ENCODE assay signal across 24 mouse cellular contexts in genomic region chr19:32259048-32259447, GRCm38 (mm10).
A peak's percentile ranks its signal among the peaks of the same experiment; 100 is the strongest.
DNase-seq lines count a peak whose midpoint lies in the region; ATAC-seq and TF ChIP-seq lines count a peak whose summit lies in the region.
"Had no signal": no experiment of that assay in that cellular context is flagged by ENCODE, and none has a peak within 500 bp of the region (broad histone marks: within the 10 kb centered on the region; RNA-seq: fewer than 3 reads in every experiment).

No protein-coding gene starts in this region.

- TF ChIP-seq RAD21 in MEL (IDR thresholded peaks at IDR 0.05; ENCODE audit: low read depth, low read length): no peak

- no peak for TF ChIP-seq EP300 in liver, postnatal 0 days (IDR thresholded peaks at IDR 0.05; ENCODE audit: low read depth)
- TF ChIP-seq EP300 in MEL (IDR thresholded peaks at IDR 0.05; ENCODE audit: low read depth in 1 of 2, low read length in 2 of 2): peak in 1 of 2 experiments; percentile 52; a peak in 1 of 4 replicates

- no peak for TF ChIP-seq CTCF in liver, postnatal 0 days (IDR thresholded peaks at IDR 0.05; ENCODE audit: low read depth)
- TF ChIP-seq CTCF in MEL (IDR thresholded peaks at IDR 0.05 in 2 of 3, conservative IDR thresholded peaks at IDR 0.05 in 1 of 3; ENCODE audit: control insufficient read depth in 1 of 3, insufficient read depth in 1 of 3, low read depth in 2 of 3, low read length in 3 of 3, poor library complexity in 1 of 3, severe bottlenecking in 1 of 3): no peak
- no peak for TF ChIP-seq CTCF in midbrain, postnatal 0 days (IDR thresholded peaks at IDR 0.05)

- DNase-seq in liver, postnatal 0 days: no peak
- peak; percentile 67 for DNase-seq in MEL (ENCODE audit: low read depth, low spot score)
- peak; percentile 73 for DNase-seq in splenic B cell, adult 2 months (ENCODE audit: low read depth, low spot score)
- DNase-seq in midbrain, postnatal 0 days (ENCODE audit: low spot score): no peak
- DNase-seq in urinary bladder, postnatal 4 days (ENCODE audit: low spot score in 2 of 2): no peak
- DNase-seq: cerebellum, adult 9-11 months; gastrocnemius, postnatal 14 days; heart, adult 2 months; heart, postnatal 36 days; kidney, postnatal 10 days; liver, embryonic 13.5 days; lung, postnatal 10 days; right cerebral cortex, postnatal 4 days; thymus, postnatal 4 days had no signal

- H3K4me1 ChIP-seq in liver, postnatal 0 days (ENCODE audit: insufficient read depth): peaks cover 72% of the 10 kb centered on the region
- H3K4me1 ChIP-seq in liver, embryonic 12.5 days: peaks cover 82% of the 10 kb centered on the region
- peaks cover 47 to 49% of the 10 kb centered on the region in 2 experiments for H3K4me1 ChIP-seq in MEL (ENCODE audit: control insufficient read depth in 1 of 2, insufficient read depth in 2 of 2, low read length in 2 of 2)
- H3K4me1 ChIP-seq in midbrain, postnatal 0 days (ENCODE audit: insufficient read depth, low read length): 0 out of 2 replicates have a peak, but pooled peaks cover 6% of the 10 kb centered on the region

- no peak overlapping the region for H3K9ac ChIP-seq in liver, postnatal 0 days (replicated peaks)
- no peak overlapping the region for H3K9ac ChIP-seq in liver, embryonic 12.5 days
- no peak overlapping the region for H3K9ac ChIP-seq in MEL (ENCODE audit: control insufficient read depth, low read depth, low read length, poor library complexity, severe bottlenecking)
- H3K9ac ChIP-seq in midbrain, postnatal 0 days (replicated peaks; ENCODE audit: low read length, poor library complexity, severe bottlenecking): no peak overlapping the region
- H3K9ac ChIP-seq: embryonic facial prominence, embryonic 12.5 days; forebrain, embryonic 13.5 days; liver, embryonic 13.5 days had no signal

- no peak overlapping the region for H3K4me3 ChIP-seq in liver, postnatal 0 days (ENCODE audit: low read depth, low read length)
- no peak overlapping the region for H3K4me3 ChIP-seq in liver, embryonic 12.5 days
- H3K4me3 ChIP-seq in MEL (ENCODE audit: control insufficient read depth in 1 of 2, insufficient read depth in 1 of 2, low read depth in 2 of 2, low read length in 2 of 2): no peak overlapping the region
- no peak overlapping the region for H3K4me3 ChIP-seq in midbrain, postnatal 0 days (ENCODE audit: low read depth, low read length)
- H3K4me3 ChIP-seq: embryonic facial prominence, embryonic 12.5 days; erythroblast, embryonic 14.5 days; forebrain, embryonic 13.5 days; heart, adult 2 months; limb, embryonic 10.5 days; liver, embryonic 13.5 days had no signal

- no peaks in the 10 kb centered on the region for H3K9me3 ChIP-seq in liver, postnatal 0 days (ENCODE audit: low read length)
- H3K9me3 ChIP-seq in liver, embryonic 12.5 days (replicated peaks): no peaks in the 10 kb centered on the region
- no peaks in the 10 kb centered on the region for H3K9me3 ChIP-seq in MEL (replicated peaks; ENCODE audit: insufficient read depth, low read length)
- H3K9me3 ChIP-seq in midbrain, postnatal 0 days (ENCODE audit: low read length): no peaks in the 10 kb centered on the region
- H3K9me3 ChIP-seq: embryonic facial prominence, embryonic 12.5 days; forebrain, embryonic 13.5 days; G1E; limb, embryonic 10.5 days; liver, embryonic 13.5 days had no signal

- no peaks in the 10 kb centered on the region for H3K36me3 ChIP-seq in liver, postnatal 0 days (replicated peaks; ENCODE audit: insufficient read depth, low read length)
- no peaks in the 10 kb centered on the region for H3K36me3 ChIP-seq in liver, embryonic 12.5 days
- peaks cover 0 to 67% of the 10 kb centered on the region in 2 experiments; a peak in 2 of 4 replicates for H3K36me3 ChIP-seq in MEL (ENCODE audit: control insufficient read depth in 1 of 2, insufficient read depth in 2 of 2, low read length in 2 of 2)
- H3K36me3 ChIP-seq in splenic B cell, adult 2 months (ENCODE audit: control insufficient read depth, insufficient read depth, low read length, poor library complexity, severe bottlenecking): no peaks in the 10 kb centered on the region
- H3K36me3 ChIP-seq in midbrain, postnatal 0 days (ENCODE audit: insufficient read depth, low read length): peaks cover 4% of the 10 kb centered on the region; the same call in 1 of the 2 replicates
- H3K36me3 ChIP-seq: embryonic facial prominence, embryonic 12.5 days; limb, embryonic 10.5 days; liver, embryonic 13.5 days had no signal

- no peak for ATAC-seq in liver, postnatal 0 days
- no peak for ATAC-seq in liver, embryonic 12.5 days
- ATAC-seq in granulocyte monocyte progenitor cell, adult 5-6 weeks (replicated peaks; ENCODE audit: poor library complexity, severe bottlenecking): peak; percentile 60
- ATAC-seq in midbrain, postnatal 0 days (ENCODE audit: low FRiP score): no peak
- ATAC-seq: CD4-positive, CD25-positive, alpha-beta regulatory T cell, adult 4 months; forebrain, embryonic 13.5 days; hindbrain, postnatal 0 days; intestine, postnatal 0 days had no signal

- H3K79me2 ChIP-seq in MEL (ENCODE audit: control insufficient read depth, insufficient read depth, low read length, poor library complexity): no peaks in the 10 kb centered on the region

- WGBS in liver, postnatal 0 days (ENCODE audit: insufficient replicate concordance): 65% methylated on average over 4 of the region's 4 CpGs
- 69% methylated on average over 4 of the region's 4 CpGs for WGBS in liver, embryonic 12.5 days (ENCODE audit: insufficient replicate concordance)
- whole genome bisulfite sequencing in midbrain, postnatal 0 days: 79% methylated on average over 4 of the region's 4 CpGs

- H3K27ac ChIP-seq in liver, postnatal 0 days (ENCODE audit: low read depth): peak overlapping the region; percentile 66; the same call in 1 of the 2 replicates
- H3K27ac ChIP-seq in liver, embryonic 12.5 days: no peak overlapping the region
- no peak overlapping the region for H3K27ac ChIP-seq in MEL (ENCODE audit: control insufficient read depth, low read depth, low read length)
- H3K27ac ChIP-seq in midbrain, postnatal 0 days (ENCODE audit: low read depth, low read length): no peak overlapping the region
- H3K27ac ChIP-seq: embryonic facial prominence, embryonic 12.5 days; forebrain, embryonic 13.5 days; hindbrain, postnatal 0 days; limb, embryonic 10.5 days had no signal

- H3K27me3 ChIP-seq in liver, postnatal 0 days (ENCODE audit: insufficient read depth, low read length): no peaks in the 10 kb centered on the region
- H3K27me3 ChIP-seq in liver, embryonic 12.5 days (replicated peaks): no peaks in the 10 kb centered on the region
- no peaks in the 10 kb centered on the region for H3K27me3 ChIP-seq in MEL (ENCODE audit: control insufficient read depth in 1 of 2, insufficient read depth in 2 of 2, low read length in 2 of 2)
- H3K27me3 ChIP-seq in splenic B cell, adult 2 months (ENCODE audit: control insufficient read depth, insufficient read depth, low read length, poor library complexity, severe bottlenecking): no peaks in the 10 kb centered on the region
- no peaks in the 10 kb centered on the region for H3K27me3 ChIP-seq in midbrain, postnatal 0 days (ENCODE audit: insufficient read depth, low read length)
- H3K27me3 ChIP-seq: embryonic facial prominence, embryonic 12.5 days; forebrain, embryonic 13.5 days; liver, embryonic 13.5 days had no signal

- H3K4me2 ChIP-seq in liver, postnatal 0 days (ENCODE audit: low read depth, low read length): no peak overlapping the region
- H3K4me2 ChIP-seq in liver, embryonic 12.5 days: no peak overlapping the region
- H3K4me2 ChIP-seq in midbrain, postnatal 0 days (ENCODE audit: low read depth, low read length, poor library complexity, severe bottlenecking): no peak overlapping the region
- H3K4me2 ChIP-seq: embryonic facial prominence, embryonic 12.5 days; forebrain, embryonic 13.5 days had no signal

- TF ChIP-seq POLR2A in MEL (IDR thresholded peaks at IDR 0.05; ENCODE audit: control insufficient read depth in 1 of 2, insufficient read depth in 1 of 2, low read depth in 1 of 2, low read length in 2 of 2, poor library complexity in 1 of 2): no peak

TF ChIP-seq in MEL, 35 proteins besides CTCF, POLR2A, EP300 and RAD21:
- TF ChIP-seq POLR2AphosphoS5 (IDR thresholded peaks at IDR 0.05; ENCODE audit: borderline replicate concordance, low read depth, low read length) (no peak), NELFE (IDR thresholded peaks at IDR 0.05; ENCODE audit: low read depth, low read length) (no peak), MAX (IDR thresholded peaks at IDR 0.05; ENCODE audit: low read length) (no peak), ZNF384 (IDR thresholded peaks at IDR 0.05; ENCODE audit: low read depth, low read length) (no peak), GATA1 (IDR thresholded peaks at IDR 0.05; ENCODE audit: low read depth, low read length) (0 out of 2 replicates have a peak, but pooled peaks have one; percentile 29), ZC3H11A (IDR thresholded peaks at IDR 0.05; ENCODE audit: low read depth, low read length) (no peak), USF2 (IDR thresholded peaks at IDR 0.05; ENCODE audit: borderline replicate concordance in 1 of 2, insufficient read depth in 1 of 2, low read depth in 1 of 2, low read length in 2 of 2) (no peak), POLR2AphosphoS2 (IDR thresholded peaks at IDR 0.05; ENCODE audit: low read length) (no peak), SIN3A (IDR thresholded peaks at IDR 0.05; ENCODE audit: low read length) (no peak), MEF2A (IDR thresholded peaks at IDR 0.05; ENCODE audit: extremely low read depth, insufficient replicate concordance, low read depth, low read length, poor library complexity, severe bottlenecking) (no peak), TAL1 (IDR thresholded peaks at IDR 0.05; ENCODE audit: low read length) (no peak), CHD2 (IDR thresholded peaks at IDR 0.05; ENCODE audit: low read length) (no peak), RCOR1 (IDR thresholded peaks at IDR 0.05; ENCODE audit: low read depth, low read length) (peak; percentile 59; the same call in 1 of the 2 replicates), MAZ (IDR thresholded peaks at IDR 0.05; ENCODE audit: low read depth, low read length) (no peak), ETS1 (IDR thresholded peaks at IDR 0.05; ENCODE audit: low read depth, low read length) (peak; percentile 24; the same call in 1 of the 2 replicates), BHLHE40 (IDR thresholded peaks at IDR 0.05; ENCODE audit: borderline replicate concordance, low read depth, low read length) (no peak), HCFC1 (IDR thresholded peaks at IDR 0.05; ENCODE audit: low read depth, low read length) (no peak), ELF1 (IDR thresholded peaks at IDR 0.05; ENCODE audit: low read depth, low read length) (0 out of 2 replicates have a peak, but pooled peaks have one; percentile 19), E2F4 (IDR thresholded peaks at IDR 0.05; ENCODE audit: borderline replicate concordance, low read depth, low read length) (no peak), MAFK (IDR thresholded peaks at IDR 0.05; ENCODE audit: borderline replicate concordance, low read depth, low read length) (no peak), TBP (IDR thresholded peaks at IDR 0.05; ENCODE audit: low read depth, low read length) (no peak), TCF12 (IDR thresholded peaks at IDR 0.05; ENCODE audit: low read depth, low read length) (no peak)

Comparison
In these comparisons a context has a peak if more than half of its experiments do, and no peak if none do; other contexts are left out.
1. DNase-seq: peak in MEL (single experiment) and splenic B cell, adult 2 months (single experiment); none in liver, postnatal 0 days (single experiment), midbrain, postnatal 0 days (single experiment) and urinary bladder, postnatal 4 days (0 of 2).